Mouse (Mus musculus) c-Kit-negative CD71-positive TER-119-positive erythroid progenitor cells, embryonic 14.5 days (primary cell): ENCODE measurements around the gene Hist1h3d.
"Not testable (repeated sequence)": the region's sequence is repeated elsewhere in the genome, so short reads cannot be mapped to it uniquely, and the experiment has no call there.

Experiments used
- DNase-seq: peaks from one replicate; pipeline ENCODE4 v3.0.0-alpha.2; 2013; ENCODE audit warnings: low read depth, low spot score

Hist1h3d gene

DNA sequence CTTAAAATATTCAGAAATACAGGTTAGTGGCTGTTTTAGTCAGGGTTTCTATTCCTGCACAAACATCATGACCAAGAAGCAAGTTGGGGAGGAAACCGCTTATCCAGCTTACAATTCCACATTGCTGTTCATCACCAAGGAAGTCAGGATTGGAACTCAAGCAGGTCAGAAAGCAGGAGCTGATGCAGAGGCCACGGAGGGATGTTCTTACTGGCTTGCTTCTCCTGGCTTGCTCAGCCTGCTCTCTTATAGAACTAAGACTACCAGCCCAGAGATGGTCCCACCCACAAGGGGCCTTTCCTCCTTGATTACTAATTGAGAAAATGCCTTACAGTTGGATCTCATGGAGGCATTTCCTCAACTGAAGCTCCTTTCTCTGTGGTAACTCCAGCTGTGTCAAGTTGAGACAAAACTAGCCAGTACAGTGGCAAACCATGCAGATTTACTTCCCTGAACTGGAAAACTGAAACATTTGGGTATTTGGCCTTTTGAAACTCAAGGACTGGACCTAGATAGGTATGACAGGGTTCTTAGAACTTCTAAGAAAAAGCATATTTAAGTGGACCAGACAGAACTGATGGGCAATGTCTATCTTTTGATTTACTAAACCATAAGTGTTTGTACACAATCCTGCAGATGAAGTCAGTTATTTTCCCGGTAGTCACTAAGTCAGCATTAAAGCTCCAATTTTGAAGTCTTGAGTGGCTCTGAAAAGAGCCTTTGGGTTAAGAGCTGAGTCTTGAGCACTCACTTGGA, 33.2 kb upstream of the Hist1h3d start:
- not testable (repeated sequence) for DNase-seq

DNA sequence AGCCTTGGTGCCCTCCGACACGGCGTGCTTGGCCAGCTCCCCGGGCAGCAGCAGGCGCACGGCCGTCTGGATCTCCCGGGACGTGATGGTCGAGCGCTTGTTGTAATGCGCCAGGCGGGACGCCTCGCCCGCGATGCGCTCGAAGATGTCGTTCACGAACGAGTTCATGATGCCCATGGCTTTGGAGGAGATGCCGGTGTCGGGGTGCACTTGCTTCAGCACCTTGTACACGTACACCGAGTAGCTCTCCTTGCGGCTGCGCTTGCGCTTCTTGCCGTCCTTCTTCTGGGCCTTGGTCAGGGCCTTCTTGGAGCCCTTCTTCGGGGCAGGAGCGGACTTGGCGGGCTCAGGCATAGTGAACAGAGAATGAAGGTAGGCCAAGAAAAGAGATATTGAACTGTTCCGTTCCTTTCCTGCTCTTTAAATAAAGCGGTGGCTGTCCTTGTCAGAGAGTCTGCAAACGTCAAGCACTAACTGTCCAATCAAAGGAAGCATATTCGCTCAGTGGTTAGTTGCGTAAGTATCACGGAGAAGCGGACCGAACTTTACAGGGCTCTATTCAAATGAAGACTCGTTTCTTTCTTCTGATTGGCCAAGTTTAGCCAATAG, 32.5 kb upstream of the Hist1h3d start, which contains the start of gene Hist1h2bh:
Hist1h2bh (minus strand) TSS at position 394 of the 609 bp plus-strand sequence.
- DNase-seq: peak; percentile 90

DNA sequence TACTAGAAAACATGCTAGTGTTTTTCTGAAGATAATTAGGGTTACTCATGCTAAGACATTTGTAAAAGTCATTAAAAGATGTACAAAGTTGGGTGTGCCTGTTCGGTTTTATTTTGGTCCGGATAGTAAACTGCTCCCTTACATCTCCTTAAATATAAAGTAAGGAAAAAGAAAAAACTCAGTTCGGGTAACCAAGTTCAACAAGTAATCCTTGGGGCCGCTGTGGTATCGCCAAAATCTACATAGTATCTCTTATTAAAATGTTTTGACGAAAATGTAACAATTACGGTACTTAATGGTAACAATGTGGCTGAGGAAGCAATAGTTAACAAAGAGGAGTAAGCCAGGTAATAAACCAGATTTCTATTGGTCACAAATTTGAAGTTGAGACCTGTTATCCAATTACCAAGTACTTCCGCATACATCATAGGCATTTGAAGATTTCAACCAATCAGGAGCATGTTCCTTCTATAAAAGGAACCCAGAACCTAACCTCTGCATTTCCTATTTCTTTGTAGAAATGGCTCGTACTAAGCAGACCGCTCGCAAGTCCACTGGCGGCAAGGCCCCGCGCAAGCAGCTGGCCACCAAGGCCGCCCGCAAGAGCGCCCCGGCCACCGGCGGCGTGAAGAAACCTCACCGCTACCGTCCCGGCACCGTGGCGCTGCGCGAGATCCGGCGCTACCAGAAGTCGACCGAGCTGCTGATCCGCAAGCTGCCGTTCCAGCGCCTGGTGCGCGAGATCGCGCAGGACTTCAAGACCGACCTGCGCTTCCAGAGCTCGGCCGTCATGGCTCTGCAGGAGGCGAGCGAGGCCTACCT, 31.4 kb upstream of the Hist1h3d start, which contains the start of gene Hist1h3f:
Hist1h3f (plus strand) TSS at position 88 of the 822 bp plus-strand sequence.
- peak; percentile 93 for DNase-seq

DNA sequence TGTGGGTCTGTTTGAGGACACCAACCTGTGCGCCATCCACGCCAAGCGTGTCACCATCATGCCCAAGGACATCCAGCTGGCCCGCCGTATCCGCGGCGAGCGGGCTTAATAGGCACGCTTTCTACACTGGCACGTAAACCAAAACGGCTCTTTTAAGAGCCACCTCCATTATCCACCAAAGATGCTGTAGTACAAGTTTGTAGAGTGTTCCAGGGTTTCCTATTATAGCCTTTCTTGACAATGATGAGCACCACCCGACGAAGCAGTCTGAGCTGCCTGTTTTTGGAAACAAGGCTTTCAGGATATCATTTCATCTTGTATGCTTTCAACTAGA, 30.8 kb upstream of the Hist1h3d start:
- not testable (repeated sequence) for DNase-seq

DNA sequence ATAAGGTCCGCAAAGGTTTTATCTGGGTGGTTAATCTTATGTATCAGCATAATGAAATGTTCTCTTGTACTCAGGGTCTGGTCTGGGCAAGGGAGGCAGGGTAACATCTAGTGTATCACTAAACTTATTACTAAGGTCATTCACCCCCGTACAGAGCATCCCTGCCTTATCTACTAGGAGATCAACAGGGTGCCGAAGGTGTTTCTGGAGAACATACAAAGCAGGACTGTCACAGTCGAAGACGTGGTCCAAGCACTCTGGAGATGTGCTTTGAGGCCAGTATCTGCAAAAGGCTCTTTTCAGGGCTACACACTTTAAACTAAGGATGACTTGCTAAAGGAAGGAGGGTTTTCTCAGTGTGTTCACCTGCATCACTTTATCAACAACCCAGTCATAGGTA, 28.9 kb upstream of the Hist1h3d start:
- DNase-seq: no peak

DNA sequence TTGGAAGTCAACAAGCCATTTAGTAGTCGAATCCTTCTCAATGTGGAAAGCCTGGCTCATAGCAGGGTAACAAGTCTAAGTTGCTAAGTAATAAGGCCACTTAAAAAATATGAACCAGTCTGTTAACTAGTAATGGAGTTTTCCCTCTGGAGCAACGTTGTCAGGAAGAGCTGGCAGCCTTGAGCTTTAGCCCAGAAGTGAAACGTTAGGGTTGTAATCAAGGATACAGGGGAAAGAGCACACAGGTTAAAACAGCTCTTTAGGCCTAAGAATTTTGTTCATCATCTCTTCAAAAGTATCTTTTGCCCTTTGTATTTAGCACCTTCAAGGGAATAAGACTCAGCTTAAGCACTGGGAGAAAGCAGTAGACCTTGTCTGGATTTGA, 24.8 kb upstream of the Hist1h3d start:
- DNase-seq: no peak

DNA sequence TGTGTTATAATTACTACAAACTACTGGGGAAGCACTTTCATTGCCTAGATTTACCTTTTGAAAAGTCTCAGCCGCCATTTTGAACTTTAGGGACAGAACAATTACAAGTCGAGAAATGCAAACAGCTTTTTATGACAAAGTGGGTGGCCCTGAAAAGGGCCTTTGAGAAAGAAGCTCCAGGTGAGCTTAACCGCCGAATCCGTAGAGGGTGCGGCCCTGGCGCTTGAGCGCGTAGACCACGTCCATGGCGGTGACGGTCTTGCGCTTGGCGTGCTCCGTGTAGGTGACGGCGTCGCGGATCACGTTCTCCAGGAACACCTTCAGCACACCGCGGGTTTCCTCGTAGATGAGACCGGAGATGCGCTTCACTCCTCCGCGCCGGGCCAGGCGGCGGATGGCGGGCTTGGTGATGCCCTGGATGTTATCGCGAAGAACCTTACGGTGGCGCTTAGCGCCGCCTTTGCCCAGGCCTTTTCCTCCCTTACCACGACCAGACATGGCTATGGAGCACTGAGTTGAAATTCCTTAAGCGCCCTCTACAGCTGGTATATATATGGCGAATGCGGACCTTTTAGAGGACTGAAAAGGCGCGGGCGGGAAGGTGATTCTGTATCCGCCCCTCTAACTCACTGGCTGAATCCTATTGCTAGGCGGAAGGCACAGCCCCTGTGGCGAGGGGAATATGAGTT, 24.3 kb upstream of the Hist1h3d start, which contains the start of gene Hist1h4f:
Hist1h4f (minus strand) TSS at position 503 of the 689 bp plus-strand sequence.
- peak; percentile 95 for DNase-seq

DNA sequence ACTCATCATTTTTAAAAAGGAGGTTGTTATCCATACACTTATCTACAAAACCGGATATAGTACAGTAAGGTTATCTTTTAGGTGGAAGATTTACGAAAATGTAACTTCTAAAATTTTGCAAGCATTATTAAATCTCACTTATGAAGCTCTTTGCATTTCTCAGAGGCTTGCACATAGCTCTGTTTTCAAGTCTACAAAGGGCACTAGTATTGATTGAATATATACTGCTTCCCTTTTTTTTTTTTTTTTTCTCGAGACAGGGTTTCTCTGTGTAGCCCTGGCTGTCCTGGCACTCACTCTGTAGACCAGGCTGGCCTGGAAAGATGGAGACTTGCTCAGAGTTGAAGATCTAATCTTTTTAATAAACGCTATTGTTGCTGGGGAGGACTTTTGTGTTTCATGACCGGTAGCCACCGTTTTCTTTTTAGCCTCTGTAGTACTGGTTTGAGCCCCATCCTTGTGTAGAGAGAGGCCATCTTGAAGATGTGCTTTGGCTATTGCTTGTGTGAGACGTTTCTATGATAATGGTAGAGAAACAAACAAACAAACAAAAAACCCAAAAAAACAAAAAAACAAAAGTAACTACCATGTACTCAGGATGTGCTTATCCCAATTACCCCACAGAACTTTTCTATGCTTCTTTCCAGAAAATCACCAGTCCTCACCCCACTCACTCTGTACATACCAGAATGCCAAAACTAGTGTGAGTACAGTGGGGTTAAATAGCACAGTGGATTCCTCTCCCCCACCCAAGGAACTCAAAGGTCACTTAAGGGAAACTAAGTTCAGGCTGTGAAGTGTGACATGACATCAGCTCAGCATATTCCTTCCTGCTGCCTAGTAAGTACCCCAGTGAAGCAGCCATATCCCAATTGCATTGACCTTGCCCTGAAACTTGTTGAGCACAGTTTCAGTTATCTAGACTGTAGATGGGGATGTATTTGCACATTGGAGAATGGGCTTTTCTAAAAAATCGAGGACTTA, 23.3 kb upstream of the Hist1h3d start:
- no peak for DNase-seq

DNA sequence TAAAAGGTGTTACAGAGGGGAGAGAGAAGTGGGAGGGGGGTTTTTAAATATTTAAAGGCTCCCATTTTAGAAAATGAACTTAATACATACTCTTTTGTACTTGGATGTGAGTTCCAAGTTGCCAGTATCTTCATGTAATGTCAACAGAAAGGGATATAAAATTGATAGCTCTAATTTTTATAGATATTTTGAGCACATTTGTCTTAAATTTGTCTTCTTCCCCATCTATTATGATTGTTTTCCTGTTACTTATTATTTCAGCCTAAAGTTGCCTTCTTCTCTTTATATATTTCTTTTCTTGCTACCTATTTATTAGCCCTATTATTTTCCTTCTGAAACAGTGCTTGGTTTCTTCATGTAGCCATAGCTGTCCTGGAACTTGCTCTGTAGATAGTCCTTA, 22.6 kb upstream of the Hist1h3d start, which contains the start of gene Hist1h1d:
Hist1h1d (plus strand) TSS at position 301 of the 400 bp plus-strand sequence.
- DNase-seq: no peak

DNA sequence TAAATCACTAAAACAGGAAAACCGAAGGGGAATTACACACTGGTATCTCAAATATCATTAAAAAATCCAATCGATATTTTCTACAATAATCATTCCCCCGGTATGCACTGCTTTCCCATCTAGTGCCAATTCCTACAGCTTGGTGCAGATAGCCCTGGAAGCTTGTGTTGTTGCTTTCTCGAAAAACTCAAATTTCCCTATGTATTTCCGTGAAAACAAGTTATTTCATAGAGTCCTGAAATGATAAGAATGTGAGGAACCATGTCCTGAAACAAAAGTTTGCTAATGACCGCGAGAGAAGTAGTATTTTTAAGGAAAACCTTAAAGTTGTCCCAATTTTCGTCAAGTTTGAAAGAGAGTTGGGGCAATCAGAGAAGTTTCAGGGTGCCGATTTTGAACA, 21.2 kb upstream of the Hist1h3d start:
- no peak for DNase-seq

DNA sequence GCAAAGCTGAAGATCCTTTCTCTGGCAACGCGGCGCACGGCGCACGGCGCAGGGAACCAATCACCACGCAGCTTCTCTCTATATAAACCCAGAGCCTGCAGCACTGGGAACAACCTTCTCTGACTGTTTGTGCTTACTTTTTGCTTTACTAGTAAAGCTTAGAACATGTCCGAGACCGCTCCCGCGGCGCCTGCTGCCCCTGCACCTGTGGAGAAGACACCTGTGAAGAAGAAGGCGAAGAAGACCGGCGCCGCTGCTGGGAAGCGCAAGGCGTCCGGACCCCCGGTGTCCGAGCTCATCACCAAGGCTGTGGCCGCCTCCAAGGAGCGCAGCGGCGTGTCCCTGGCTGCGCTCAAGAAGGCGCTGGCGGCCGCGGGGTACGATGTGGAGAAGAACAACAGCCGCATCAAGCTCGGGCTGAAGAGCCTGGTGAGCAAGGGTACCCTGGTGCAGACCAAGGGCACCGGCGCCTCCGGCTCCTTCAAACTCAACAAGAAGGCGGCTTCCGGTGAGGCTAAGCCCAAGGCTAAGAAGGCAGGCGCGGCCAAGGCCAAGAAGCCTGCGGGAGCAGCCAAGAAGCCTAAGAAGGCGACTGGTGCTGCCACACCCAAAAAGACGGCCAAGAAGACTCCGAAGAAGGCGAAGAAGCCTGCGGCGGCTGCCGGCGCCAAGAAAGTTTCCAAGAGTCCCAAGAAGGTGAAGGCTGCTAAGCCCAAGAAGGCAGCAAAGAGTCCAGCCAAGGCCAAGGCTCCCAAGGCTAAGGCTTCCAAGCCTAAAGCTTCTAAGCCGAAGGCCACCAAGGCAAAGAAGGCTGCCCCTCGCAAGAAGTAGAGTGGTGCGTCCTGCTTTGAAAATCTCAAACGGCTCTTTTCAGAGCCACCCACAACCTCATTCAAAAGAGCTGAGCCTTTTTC, 20.4 kb upstream of the Hist1h3d start:
- peak; percentile 89 for DNase-seq

DNA sequence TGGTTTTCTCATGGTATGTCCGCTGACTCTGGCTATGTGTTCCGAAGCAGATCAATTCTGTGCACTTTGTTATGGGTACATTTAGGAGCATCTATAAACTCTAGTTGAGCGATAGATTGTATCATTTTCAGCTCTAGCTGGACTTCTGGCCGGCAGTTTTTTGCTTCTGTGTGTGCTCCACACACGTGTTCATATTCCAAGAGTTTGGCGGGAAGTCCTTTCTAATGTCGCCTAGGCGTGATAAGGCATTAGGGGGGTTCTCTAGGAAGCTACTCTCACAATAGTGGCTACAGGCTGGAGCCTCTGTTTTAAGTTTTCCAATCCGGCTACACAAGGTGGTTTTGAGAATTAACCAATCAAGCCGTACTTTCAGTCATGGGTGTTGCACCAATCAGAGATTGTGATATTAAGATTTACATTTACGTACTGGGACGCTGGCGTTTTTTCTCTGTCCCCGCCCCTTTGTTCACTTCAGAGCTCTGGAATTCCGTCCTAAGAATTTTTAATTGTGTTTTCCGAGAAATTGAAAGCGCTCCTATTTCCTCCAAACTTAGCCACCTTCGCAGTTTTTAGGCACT, 19.6 kb upstream of the Hist1h3d start:
- DNase-seq: peak; percentile 83

DNA sequence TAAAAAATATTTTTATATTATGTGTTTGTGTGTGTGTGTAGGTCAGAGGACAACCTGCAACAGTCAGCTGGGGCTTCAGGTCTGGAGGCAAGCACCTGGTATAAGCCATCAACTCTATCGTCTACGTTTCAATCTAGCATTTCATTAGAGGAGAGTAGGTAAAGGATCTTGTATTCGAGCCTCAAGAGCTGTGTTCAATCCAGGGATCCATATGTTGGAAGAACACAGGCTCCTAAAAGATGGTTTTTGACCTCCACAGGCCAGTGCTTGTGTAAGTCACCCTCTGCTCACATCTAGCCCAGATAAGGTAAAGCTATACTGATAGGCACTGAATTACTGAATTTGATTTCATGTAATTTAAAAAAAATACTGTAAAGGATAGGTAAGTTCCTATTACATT, 18.7 kb upstream of the Hist1h3d start:
- no peak for DNase-seq

DNA sequence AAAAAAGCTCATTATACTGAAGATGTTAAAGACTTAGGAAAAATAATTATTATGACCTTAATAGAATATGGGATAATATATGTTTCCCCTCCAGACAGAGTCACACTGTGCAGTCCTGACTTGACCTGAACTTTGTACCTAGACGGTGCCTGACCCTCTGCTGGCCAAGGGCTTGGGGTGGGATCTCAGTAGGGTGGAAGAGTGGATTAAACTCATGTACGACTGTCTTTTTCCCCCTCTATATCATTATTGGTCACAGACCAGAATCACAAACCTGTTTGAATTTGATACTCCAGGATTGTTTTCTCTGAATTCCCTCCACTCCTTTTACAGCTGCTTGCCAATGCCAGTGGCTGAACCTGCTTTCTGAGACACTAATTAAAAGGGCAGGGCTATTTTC, 14.9 kb upstream of the Hist1h3d start:
- not testable (repeated sequence) for DNase-seq

DNA sequence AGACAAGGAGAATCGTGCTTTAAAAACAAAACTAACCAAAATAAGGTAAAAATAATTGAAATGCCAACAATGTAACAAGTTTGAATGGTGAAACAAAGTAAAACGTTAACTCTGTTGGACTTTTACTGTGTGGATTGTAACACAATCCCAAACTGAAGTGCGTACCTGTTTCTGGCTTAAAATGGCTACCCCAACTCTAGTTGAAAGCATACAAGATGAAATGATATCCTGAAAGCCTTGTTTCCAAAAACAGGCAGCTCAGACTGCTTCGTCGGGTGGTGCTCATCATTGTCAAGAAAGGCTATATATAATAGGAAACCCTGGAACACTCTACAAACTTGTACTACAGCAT, 14.1 kb upstream of the Hist1h3d start:
- DNase-seq: not testable (repeated sequence)

DNA sequence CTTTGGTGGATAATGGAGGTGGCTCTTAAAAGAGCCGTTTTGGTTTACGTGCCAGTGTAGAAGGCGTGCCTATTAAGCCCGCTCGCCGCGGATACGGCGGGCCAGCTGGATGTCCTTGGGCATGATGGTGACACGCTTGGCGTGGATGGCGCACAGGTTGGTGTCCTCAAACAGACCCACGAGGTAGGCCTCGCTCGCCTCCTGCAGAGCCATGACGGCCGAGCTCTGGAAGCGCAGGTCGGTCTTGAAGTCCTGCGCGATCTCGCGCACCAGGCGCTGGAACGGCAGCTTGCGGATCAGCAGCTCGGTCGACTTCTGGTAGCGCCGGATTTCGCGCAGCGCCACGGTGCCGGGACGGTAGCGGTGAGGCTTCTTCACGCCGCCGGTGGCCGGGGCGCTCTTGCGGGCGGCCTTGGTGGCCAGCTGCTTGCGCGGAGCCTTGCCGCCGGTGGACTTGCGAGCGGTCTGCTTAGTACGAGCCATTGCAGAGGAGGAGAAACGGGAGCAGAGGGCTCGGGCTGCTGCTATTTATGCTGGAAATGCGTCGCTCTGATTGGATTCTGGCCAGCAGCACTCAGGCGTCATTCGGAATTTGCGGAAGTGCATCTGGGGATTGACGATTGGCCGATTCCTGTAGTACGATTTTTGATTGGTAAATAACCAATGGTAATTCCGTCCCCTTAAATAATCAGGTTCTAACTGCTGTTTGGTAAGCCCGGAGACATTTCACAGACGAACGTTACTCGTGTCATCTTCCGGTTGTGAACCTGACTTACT, 13.5 kb upstream of the Hist1h3d start, which contains the start of gene Hist1h3e:
Hist1h3e (minus strand) TSS at position 487 of the 777 bp plus-strand sequence.
- DNase-seq: peak; percentile 94

DNA sequence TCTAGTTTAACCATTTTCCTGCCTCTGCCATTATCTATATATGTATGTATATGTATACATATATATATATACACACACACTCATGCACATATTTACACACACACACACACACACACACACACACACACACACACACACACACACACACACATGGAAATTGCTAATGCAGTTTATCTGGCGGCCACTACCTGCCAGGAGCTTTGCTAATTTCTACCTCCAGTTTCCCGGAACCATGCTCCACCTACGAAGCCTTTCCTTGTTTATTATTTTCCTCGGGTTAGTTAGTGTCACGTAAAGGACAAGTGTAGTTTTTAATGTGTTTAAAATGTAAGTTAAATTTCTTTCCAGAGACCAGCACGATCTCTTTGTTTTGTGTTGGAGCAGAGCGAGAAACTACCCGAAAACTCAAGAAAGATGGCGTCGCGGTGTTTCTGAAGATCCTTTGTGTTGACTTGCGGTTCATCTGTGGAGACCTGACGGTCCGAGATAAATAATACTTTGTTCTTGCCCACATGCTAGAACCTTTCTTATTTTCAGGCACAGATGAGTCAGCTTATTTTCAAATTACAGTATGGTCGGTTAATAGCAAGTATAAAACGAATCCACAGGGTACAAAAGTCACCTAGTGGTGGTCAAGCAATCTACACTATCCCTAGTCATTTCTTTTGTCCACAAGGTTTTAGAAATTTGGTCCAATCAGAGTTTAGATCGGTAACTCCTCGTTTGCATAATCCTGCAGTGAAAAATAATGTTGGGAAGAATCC, 12.7 kb upstream of the Hist1h3d start:
- no peak for DNase-seq
